Comparison of ENCODE assay signal across 10 mouse cellular contexts in genomic region chr11:116626299-116627071, GRCm38 (mm10). TPM values are rescaled to one million over a fixed set of nuclear protein-coding genes. Genes with fewer than 3 reads are reported as not detected.
DNase-seq lines count a peak whose midpoint lies in the region; TF ChIP-seq lines count a peak whose summit lies in the region.
"Had no signal": no experiment of that assay in that cellular context is flagged by ENCODE, and none has a peak within 500 bp of the region (broad histone marks: within the 10 kb centered on the region; RNA-seq: fewer than 3 reads in every experiment).

Gene Rhbdf2, minus strand, starts transcription at chr11:116627019.

- no peak within 1 kb of the TSS for H3K27ac ChIP-seq in cerebellum, adult 2 months (ENCODE audit: insufficient read depth, low read length)
- no peak within 1 kb of the TSS for H3K27ac ChIP-seq in thymus, adult 2 months (ENCODE audit: control insufficient read depth, insufficient read depth, low read length)
- H3K27ac ChIP-seq: neural tube, embryonic 12.5 days had no signal

- no peak for TF ChIP-seq POLR2A in cerebellum, adult 2 months (IDR thresholded peaks at IDR 0.05; ENCODE audit: borderline replicate concordance, insufficient read depth, low read length)
- no peak for TF ChIP-seq POLR2A in thymus, adult 2 months (IDR thresholded peaks at IDR 0.05; ENCODE audit: control insufficient read depth, extremely low read depth, insufficient read depth, low read length, poor library complexity)

- H3K36me3 ChIP-seq in thymus, adult 2 months (ENCODE audit: control insufficient read depth, insufficient read depth, low read length), result no peaks in the 10 kb centered on the region
- H3K36me3 ChIP-seq: neural tube, embryonic 12.5 days had no signal

- intact Hi-C loops in heart, postnatal 14 days (cut with DNase I), result loop anchor here (2.0 kb wide), 1 partner anchor 126 kb away; no protein-coding TSS in a partner anchor
- intact Hi-C loops in left cerebral cortex, postnatal 10 days (cut with DNase I), result loop anchor here (5.0 to 10.0 kb wide), 2 partner anchors 39 to 132 kb away; partner anchors contain the start of genes Aanat and Prpsap1

- peaks cover 18% of the 10 kb centered on the region for H3K4me1 ChIP-seq in cerebellum, adult 2 months (ENCODE audit: control insufficient read depth, insufficient read depth, low read length)
- peaks cover 28% of the 10 kb centered on the region for H3K4me1 ChIP-seq in thymus, adult 2 months (replicated peaks; ENCODE audit: control insufficient read depth, insufficient read depth, low read length)

- 74% methylated on average over 10 of the region's 10 CpGs for WGBS in cerebellum, adult 2 months
- 96% methylated on average over 10 of the region's 10 CpGs for WGBS in thymus, adult 2 months

- H3K4me3 ChIP-seq in cerebellum, adult 2 months (replicated peaks; ENCODE audit: insufficient read depth, low read depth, low read length), result no peak within 1 kb of the TSS
- H3K4me3 ChIP-seq in thymus, adult 2 months (ENCODE audit: control insufficient read depth, insufficient read depth, low read length), result no peak within 1 kb of the TSS
- H3K4me3 ChIP-seq: neural tube, embryonic 12.5 days had no signal

- no peaks in the 10 kb centered on the region for H3K27me3 ChIP-seq in cerebellum, adult 2 months (ENCODE audit: control insufficient read depth, insufficient read depth, low read length)
- no peaks in the 10 kb centered on the region for H3K27me3 ChIP-seq in thymus, adult 2 months (ENCODE audit: control insufficient read depth, insufficient read depth, low read length)

- no peak for TF ChIP-seq CTCF in cerebellum, adult 2 months (IDR thresholded peaks at IDR 0.05; ENCODE audit: borderline replicate concordance, insufficient read depth, low read depth, low read length)
- no peak for TF ChIP-seq CTCF in thymus, adult 2 months (IDR thresholded peaks at IDR 0.05; ENCODE audit: borderline replicate concordance, control insufficient read depth, extremely low read depth, insufficient read depth, low read length, poor library complexity)

- DNase-seq in cerebellum, postnatal 25 days, result peak; percentile 7 to 8
- no peak for DNase-seq in cerebellum, adult 2 months
- no peak for DNase-seq in thymus, adult 2 months
- DNase-seq in thymus, postnatal 0 days (ENCODE audit: low spot score), result no peak
- DNase-seq in heart, postnatal 14 days, result no peak
- DNase-seq in spleen, postnatal 36 days (ENCODE audit: low spot score in 2 of 2), result no peak
- no peak for DNase-seq in left cerebral cortex, postnatal 10 days (ENCODE audit: extremely low spot score in 1 of 2, low spot score in 2 of 2)
- DNase-seq in natural killer cell, adult 2 months (ENCODE audit: low spot score in 2 of 2), result no peak
- DNase-seq: gastrocnemius, postnatal 25 days had no signal

RNA-seq across cellular contexts. Expression of gene Rhbdf2, which starts in this region (rescaled TPM):
- polyA plus RNA-seq in cerebellum, adult 2 months (2012; rRNA removed), result 1.9 and 2.2 TPM in 2 replicates
- polyA plus RNA-seq in thymus, adult 2 months (2012; rRNA removed), result 40.8 and 44.4 TPM in 2 replicates
- 8.8 and 11.2 TPM in 2 replicates for polyA plus RNA-seq in thymus, postnatal 0 days (2015; fragmentation: Nextera tagmentation; extraction: Ambion mirVana)
- total RNA-seq in heart, postnatal 14 days (2021), result 10 to 100 TPM; 15.1 to 15.3 TPM
- total RNA-seq in left cerebral cortex, postnatal 10 days (2021), result 1 to 10 TPM in 1 of 2 experiments, under 1 TPM in 1; 0.95 to 1.1 TPM

Comparison
In these comparisons a context has a peak if more than half of its experiments do, and no peak if none do; other contexts are left out.
1. RNA of gene Rhbdf2 (total RNA-seq): 15.1 to 15.3 TPM in heart, postnatal 14 days; 0.95 to 1.1 TPM in left cerebral cortex, postnatal 10 days; every median in the first group is over 4 times any median in the second.
2. DNase-seq: peak in cerebellum, postnatal 25 days (2 of 2); none in cerebellum, adult 2 months (0 of 2), thymus, adult 2 months (single experiment), thymus, postnatal 0 days (single experiment), heart, postnatal 14 days (0 of 2), spleen, postnatal 36 days (0 of 2), left cerebral cortex, postnatal 10 days (0 of 2) and natural killer cell, adult 2 months (0 of 2).